Mouse (Mus musculus) liver, embryonic 14.5 days (tissue): ENCODE measurements at regions not wholly inside any gene's neighbourhood (a gene's known extent, or its start where the extent isn't known, plus 50 kb on each side); places are given as distances from the start of the nearest gene placed in this dataset.

Experiments used
- CTCF ChIP-seq: IDR thresholded peaks from 2 replicates; pipeline ENCODE4 v1.5.1; 2016; ENCODE audit warnings: antibody characterized with exemption, low read depth, control low read depth
- EP300 ChIP-seq: IDR thresholded peaks from 2 replicates; pipeline ENCODE4 v1.6.1; 2016; ENCODE audit warnings: antibody characterized with exemption, low read depth

GRCm38 (mm10) chr10:111813736-111814135, 158.7 kb upstream of the Krr1 start:
- no peak for TF ChIP-seq EP300
- TF ChIP-seq CTCF = no peak
